Mouse (Mus musculus) lung, adult 18-20 months (tissue): Measurements from ENCODE around the gene Gpr141.

Experiments used
- DNase-seq, 2 experiments: peaks; one replicate each; pipeline ENCODE4 v3.0.0; 2022; ENCODE audit warnings: mixed read lengths in 2 of 2

Gene Gpr141

GRCm38 (mm10) chr13:19718954-19719353 lies 105.1 kb downstream of the Gpr141 start:
- no peak for DNase-seq

- no peak for DNase-seq
Measured at GRCm38 (mm10) chr13:19717201-19717600, 106.9 kb downstream of the Gpr141 start.

GRCm38 (mm10) chr13:19703806-19704205 lies 120.3 kb downstream of the Gpr141 start:
- DNase-seq: no peak

GRCm38 (mm10) chr13:19701443-19702078 lies 122.5 kb downstream of the Gpr141 start:
- no peak for DNase-seq

GRCm38 (mm10) chr13:19700733-19701442 lies 123.2 kb downstream of the Gpr141 start:
- DNase-seq: no peak
